Mouse (Mus musculus) kidney, adult 18-20 months (tissue): ENCODE measurements at regions not wholly inside any gene's neighbourhood (a gene's known extent, or its start where the extent isn't known, plus 50 kb on each side); places are given as distances from the start of the nearest gene placed in this dataset.
"Not testable (repeated sequence)": the region's sequence is repeated elsewhere in the genome, so short reads cannot be mapped to it uniquely, and the experiment has no call there.

Experiments used
- DNase-seq: peaks from one replicate; pipeline ENCODE4 v3.0.0; 2021

DNA sequence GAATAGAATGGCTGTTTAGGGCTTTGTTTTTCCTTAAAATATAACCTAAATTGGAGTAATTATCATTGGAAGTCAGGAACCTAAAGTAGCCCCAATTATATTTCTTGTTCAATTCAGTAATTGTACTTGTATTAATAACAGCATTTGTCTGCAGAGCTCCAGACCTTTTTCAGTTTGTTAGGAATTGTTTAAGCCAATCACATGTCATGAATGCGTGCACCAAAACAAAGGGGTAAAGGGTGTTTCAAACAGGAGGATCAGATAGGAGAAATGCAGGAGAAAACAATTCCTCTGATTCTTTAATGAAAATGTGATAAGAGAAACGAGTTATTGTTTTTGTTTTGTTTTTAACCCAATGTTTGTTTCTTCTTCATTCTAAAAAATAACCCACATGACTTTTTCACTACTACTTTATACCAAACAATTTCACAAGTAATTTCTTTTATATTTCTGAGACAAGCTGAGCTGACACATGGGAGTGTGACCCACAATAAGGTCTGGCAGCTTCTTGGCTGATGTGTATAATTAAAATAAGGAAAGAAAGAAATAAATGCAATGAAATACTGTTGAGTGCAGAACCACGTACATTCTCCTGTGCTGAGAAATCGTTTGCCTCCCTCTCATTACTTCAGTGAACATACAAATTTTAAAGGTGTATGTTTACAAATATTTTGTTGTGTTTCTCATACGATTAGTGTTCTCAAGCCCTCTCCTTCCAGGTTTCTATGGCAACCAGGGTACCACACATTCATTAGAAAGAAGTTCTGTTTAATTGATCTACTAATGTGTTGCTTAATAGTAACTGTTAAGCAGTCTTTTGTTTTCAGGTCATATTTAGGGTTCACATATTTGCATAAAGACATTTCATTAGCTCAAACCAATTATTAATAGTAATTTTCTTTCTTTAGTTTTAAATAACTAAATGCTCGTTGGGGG is 397.7 kb downstream of the Isl1 start:
- DNase-seq: no peak

- no peak for DNase-seq
These were observed 398.5 kb downstream of the Isl1 start for GRCm38 (mm10) chr13:115910866-115911449.

DNA sequence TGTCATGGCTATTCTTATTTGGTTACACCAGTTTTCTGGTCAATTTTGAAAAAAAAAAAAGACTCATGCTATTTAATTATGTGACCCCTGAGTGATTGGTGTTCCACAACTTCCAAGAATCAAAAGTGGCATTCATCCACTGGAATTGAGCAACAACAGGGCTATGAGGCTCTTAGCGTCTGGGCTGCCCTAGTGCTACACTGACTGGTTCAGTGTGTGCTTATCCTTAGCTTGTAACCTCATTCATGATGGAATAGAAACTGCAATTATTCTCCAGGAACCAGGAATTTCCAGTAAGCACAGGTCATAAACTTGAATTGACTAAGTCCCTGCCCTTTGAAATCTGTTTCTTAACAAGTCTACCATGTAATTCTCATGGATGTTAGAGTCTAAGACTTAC is 428.9 kb downstream of the Isl1 start:
- no peak for DNase-seq

- DNase-seq: no peak
These were observed 449.0 kb downstream of the Isl1 start for GRCm38 (mm10) chr13:115860480-115860879.

DNA sequence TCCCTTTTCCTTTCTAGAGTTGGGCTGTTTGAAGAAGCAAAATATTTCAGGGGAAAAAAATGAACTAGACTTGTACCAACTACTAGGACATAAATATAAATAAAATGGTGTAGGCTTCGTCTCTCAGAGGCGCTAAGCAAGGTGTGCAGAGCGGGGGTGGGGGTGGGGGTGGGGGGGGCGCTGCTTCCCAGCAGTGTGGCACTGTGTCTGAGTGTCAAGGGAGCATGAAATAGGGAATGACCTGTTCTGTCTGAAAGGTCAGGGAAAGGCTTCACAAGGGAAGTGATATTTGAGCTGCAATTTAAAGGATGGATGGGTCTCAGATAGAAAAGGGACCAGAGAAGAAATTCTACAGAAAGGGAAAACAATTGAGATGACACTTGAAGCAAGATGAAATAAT is 452.9 kb downstream of the Isl1 start:
- no peak for DNase-seq

GRCm38 (mm10) chr13:115852689-115853356 is 456.7 kb downstream of the Isl1 start:
- no peak for DNase-seq

- DNase-seq: no peak
These were observed 466.4 kb downstream of the Isl1 start for GRCm38 (mm10) chr13:115843121-115843520.

- no peak for DNase-seq
These were observed 473.2 kb downstream of the Isl1 start for GRCm38 (mm10) chr13:115836203-115836768.

DNA sequence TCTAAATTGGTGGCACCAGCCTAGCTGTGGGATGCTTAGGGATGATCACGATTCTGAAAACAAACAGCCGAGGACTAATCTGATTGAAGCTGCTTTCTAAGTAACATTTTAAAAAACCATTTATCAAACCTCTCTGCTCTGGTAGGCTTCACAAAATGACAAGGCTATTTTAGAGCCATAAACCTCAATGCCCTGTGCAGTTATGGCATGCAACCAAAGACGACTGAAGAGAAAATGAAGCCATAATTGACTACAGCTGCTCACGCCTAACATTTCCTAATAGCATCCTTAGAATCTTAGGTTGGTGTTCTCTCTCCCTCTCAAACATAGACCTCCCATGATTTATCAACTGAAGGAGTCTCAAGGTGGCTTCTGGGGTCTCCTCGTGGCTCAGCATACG is 484.3 kb downstream of the Isl1 start:
- DNase-seq: no peak

- no peak for DNase-seq
These were observed 487.0 kb downstream of the Isl1 start for GRCm38 (mm10) chr13:115822527-115822926.

DNA sequence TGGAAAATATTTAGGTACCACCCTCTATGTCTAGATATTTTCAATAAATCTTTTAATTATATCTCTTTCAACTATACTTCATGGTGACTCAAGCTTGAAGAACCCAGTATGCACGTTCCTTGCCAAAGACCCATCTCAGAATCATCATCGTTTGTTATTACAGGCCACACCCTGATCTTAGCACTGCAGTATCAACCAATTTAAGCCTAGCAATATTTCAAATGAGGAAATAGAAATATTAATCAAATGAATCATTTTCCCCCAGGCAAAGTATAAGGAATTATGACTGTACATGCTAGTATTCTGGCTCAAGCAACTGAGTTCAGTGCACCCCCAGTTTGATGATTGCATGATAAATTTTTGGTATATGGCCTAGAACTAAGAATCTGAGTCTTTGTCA is 495.3 kb downstream of the Isl1 start:
- no peak for DNase-seq

GRCm38 (mm10) chr13:115799294-115799693 is 510.2 kb downstream of the Isl1 start:
- DNase-seq: no peak

DNA sequence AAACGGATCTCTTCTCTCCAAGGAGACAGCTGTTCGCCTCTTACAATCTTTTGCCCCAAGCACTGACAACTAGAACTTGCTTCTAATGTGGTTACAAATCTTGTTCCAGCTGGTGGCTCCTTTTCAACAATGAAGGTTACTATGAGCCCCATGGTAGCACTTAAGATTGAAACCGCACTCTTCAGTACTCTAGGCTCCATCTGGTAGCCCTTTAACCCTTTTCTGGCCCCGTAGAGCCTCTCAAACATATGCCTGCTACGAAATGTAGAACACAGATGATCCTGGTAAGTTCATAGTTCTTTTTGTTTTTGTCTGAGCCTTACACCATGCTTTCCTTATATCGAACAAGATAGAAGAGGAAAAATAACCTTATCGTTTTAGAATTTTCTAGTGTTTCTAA is 558.2 kb downstream of the Isl1 start:
- no peak for DNase-seq

DNA sequence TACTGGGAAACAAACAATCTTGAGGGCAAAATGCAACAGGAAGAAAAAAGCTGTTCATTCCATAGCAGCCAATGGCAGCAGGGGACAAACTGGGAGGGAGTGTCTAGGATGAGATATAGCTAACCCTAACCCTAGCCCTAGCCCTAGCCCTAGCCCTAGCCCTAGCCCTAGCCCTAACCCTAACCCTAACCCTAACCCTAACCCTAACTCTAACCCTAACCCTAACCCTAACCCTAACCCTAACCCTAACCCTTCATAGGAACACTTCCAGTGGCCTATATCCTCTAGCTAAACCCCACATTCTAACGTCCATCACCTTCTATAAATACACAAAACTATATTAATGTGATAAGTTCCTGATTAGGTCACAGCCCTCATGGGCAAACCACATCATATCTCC is 567.4 kb downstream of the Isl1 start:
- not testable (repeated sequence) for DNase-seq

DNA sequence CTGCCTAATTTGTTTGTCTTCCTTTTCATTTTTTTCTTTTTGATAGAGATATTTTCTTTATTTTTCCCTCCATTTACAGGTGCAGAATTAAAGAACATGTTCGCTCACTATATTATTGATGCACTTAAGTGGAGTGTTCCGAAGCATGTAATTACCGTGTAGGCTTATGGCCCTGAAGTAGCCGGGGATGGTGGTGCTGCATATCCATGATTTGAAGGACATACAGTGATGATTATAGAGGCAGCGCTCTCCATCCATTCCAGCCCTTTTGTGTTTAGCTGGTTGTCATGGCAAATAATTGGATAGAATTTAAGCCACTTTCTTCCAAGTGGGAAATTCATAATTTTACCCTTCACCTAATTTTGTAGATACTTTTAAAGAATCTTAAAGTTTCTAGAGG is 581.5 kb downstream of the Isl1 start:
- no peak for DNase-seq

- no peak for DNase-seq
These were observed 584.0 kb downstream of the Isl1 start for GRCm38 (mm10) chr13:115725356-115725952.

DNA sequence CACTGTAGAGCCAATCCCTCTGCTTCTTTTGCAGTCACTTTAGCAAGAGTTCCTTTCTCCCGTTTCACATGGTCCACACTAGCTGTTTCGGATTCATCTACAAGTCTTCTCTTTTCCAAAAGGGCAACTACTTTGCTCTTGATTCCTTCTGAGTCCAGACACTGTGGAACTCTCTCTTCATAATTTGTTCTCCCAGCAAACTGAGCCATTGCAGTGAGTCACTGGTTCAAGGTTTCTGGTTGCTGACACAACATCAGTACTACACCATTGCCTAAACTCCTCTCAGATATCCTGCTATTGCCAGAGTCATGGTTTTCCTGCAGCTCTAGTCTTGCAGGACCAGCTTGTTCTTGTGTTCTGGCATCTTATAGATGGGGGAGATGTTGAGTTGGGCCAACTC is 590.2 kb downstream of the Isl1 start:
- DNase-seq: no peak

DNA sequence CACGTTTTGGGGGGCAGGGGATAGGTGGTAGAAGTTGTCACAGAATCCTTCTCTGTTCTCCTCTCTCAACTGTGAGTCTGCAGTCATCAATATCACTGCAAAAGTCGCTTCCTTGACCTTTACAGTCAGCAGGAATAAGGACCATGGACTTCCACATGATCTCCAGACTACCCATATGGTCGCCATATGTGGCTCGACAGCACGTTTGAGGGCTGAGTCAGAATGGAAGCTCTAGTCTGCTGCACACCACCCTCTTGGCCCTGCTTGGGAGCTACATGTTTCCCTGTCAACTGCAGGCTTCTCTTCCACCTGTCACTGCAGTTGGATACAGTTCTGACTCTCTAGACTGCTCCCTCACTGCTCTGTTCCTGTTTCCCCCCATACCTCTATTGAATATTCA is 590.6 kb downstream of the Isl1 start:
- no peak for DNase-seq

GRCm38 (mm10) chr13:115696197-115696596 is 594.4 kb upstream of the Itga1 start:
- DNase-seq: no peak

- no peak for DNase-seq
These were observed 585.7 kb upstream of the Itga1 start for GRCm38 (mm10) chr13:115687426-115687825.

DNA sequence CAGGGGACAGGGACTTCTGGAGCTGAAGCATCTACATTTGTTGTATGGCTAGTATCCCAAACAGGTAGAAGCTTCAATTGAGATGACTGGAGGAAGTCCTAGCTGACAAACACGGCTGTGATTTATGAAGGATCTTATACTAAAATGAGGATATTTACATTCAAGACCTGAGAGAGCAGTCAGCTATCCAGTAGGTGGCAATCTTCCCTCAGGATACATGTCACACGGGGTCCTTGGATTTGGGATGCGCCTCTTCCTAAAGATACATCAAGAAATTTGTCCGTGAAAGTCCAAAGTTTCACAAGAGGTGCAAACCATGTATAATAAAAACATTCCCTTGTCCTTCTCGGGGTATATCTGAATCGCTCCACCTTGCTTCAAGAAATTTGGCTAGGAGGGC is 577.8 kb upstream of the Itga1 start:
- DNase-seq: no peak

GRCm38 (mm10) chr13:115676836-115677235 is 575.1 kb upstream of the Itga1 start:
- no peak for DNase-seq

GRCm38 (mm10) chr13:115673729-115674128 is 572.0 kb upstream of the Itga1 start:
- DNase-seq: no peak
